Mouse (Mus musculus): ENCODE measurements around the gene Aspdh. TPM values are rescaled to one million over a fixed set of nuclear protein-coding genes. Genes with fewer than 3 reads are reported as not detected.

The Aspdh gene
- polyA plus RNA-seq, 1 experiment = not detected

- Histone ChIP-seq H3K27ac (ENCODE audit: insufficient read depth, low read depth, low read length) (no peak overlapping the region), H3K4me3 (ENCODE audit: insufficient read depth, low read depth, low read length) (no peak overlapping the region), H3K4me1 (ENCODE audit: control insufficient read depth, insufficient read depth, low read length) (peaks cover 45% of the 10 kb centered on the region)
- TF ChIP-seq POLR2A (IDR thresholded peaks at IDR 0.05; ENCODE audit: insufficient read depth, low read depth, low read length) (no peak), CTCF (IDR thresholded peaks at IDR 0.05; ENCODE audit: insufficient read depth, low read depth, low read length) (no peak)
- WGBS = 73% methylated on average over 5 of the region's 5 CpGs
Measured at GRCm38 (mm10) chr7:44435796-44436195, 29.4 kb upstream of the Aspdh start.

GRCm38 (mm10) chr7:44436267-44436666 is 28.9 kb upstream of the Aspdh start:
- WGBS = 10% methylated on average over 1 of the region's 1 CpGs
- no peak overlapping the region for H3K4me3 ChIP-seq (ENCODE audit: insufficient read depth, low read depth, low read length)
- no peak overlapping the region for H3K27ac ChIP-seq (ENCODE audit: insufficient read depth, low read depth, low read length)
- peaks cover 42% of the 10 kb centered on the region for H3K4me1 ChIP-seq (ENCODE audit: control insufficient read depth, insufficient read depth, low read length)
- TF ChIP-seq CTCF (IDR thresholded peaks at IDR 0.05; ENCODE audit: insufficient read depth, low read depth, low read length) = no peak; the same call in 1 of the 2 replicates

GRCm38 (mm10) chr7:44437188-44437587 is 28.0 kb upstream of the Aspdh start:
- 85% methylated on average over 1 of the region's 1 CpGs for WGBS
- H3K4me1 ChIP-seq (ENCODE audit: control insufficient read depth, insufficient read depth, low read length) = peaks cover 38% of the 10 kb centered on the region
- no peak for TF ChIP-seq CTCF (IDR thresholded peaks at IDR 0.05; ENCODE audit: insufficient read depth, low read depth, low read length)
- no peak for TF ChIP-seq POLR2A (IDR thresholded peaks at IDR 0.05; ENCODE audit: insufficient read depth, low read depth, low read length)
- no peak overlapping the region for H3K27ac ChIP-seq (ENCODE audit: insufficient read depth, low read depth, low read length)
- H3K4me3 ChIP-seq (ENCODE audit: insufficient read depth, low read depth, low read length) = no peak overlapping the region

GRCm38 (mm10) chr7:44437933-44438332 is 27.3 kb upstream of the Aspdh start:
- H3K27ac ChIP-seq (ENCODE audit: insufficient read depth, low read depth, low read length) = no peak overlapping the region
- peaks cover 33% of the 10 kb centered on the region for H3K4me1 ChIP-seq (ENCODE audit: control insufficient read depth, insufficient read depth, low read length)
- no peak overlapping the region for H3K4me3 ChIP-seq (ENCODE audit: insufficient read depth, low read depth, low read length)
- 64% methylated on average over 8 of the region's 8 CpGs for WGBS
- no peak for TF ChIP-seq POLR2A (IDR thresholded peaks at IDR 0.05; ENCODE audit: insufficient read depth, low read depth, low read length)
- TF ChIP-seq CTCF (IDR thresholded peaks at IDR 0.05; ENCODE audit: insufficient read depth, low read depth, low read length) = no peak

- TF ChIP-seq CTCF (IDR thresholded peaks at IDR 0.05; ENCODE audit: insufficient read depth, low read depth, low read length) = no peak
- no peak for TF ChIP-seq POLR2A (IDR thresholded peaks at IDR 0.05; ENCODE audit: insufficient read depth, low read depth, low read length)
- H3K4me1 ChIP-seq (ENCODE audit: control insufficient read depth, insufficient read depth, low read length) = peaks cover 38% of the 10 kb centered on the region
- no peak overlapping the region for H3K27ac ChIP-seq (ENCODE audit: insufficient read depth, low read depth, low read length)
- WGBS = 90% methylated on average over 2 of the region's 2 CpGs
- H3K4me3 ChIP-seq (ENCODE audit: insufficient read depth, low read depth, low read length) = no peak overlapping the region
Measured at GRCm38 (mm10) chr7:44439696-44440095, 25.5 kb upstream of the Aspdh start.

GRCm38 (mm10) chr7:44440479-44440878 is 24.7 kb upstream of the Aspdh start:
- Histone ChIP-seq H3K27ac (ENCODE audit: insufficient read depth, low read depth, low read length) (no peak overlapping the region), H3K4me1 (ENCODE audit: control insufficient read depth, insufficient read depth, low read length) (peaks cover 46% of the 10 kb centered on the region), H3K4me3 (ENCODE audit: insufficient read depth, low read depth, low read length) (no peak overlapping the region)
- 78% methylated on average over 1 of the region's 1 CpGs for WGBS
- TF ChIP-seq CTCF (IDR thresholded peaks at IDR 0.05; ENCODE audit: insufficient read depth, low read depth, low read length) = no peak
- TF ChIP-seq POLR2A (IDR thresholded peaks at IDR 0.05; ENCODE audit: insufficient read depth, low read depth, low read length) = no peak

GRCm38 (mm10) chr7:44441180-44441579 is 24.0 kb upstream of the Aspdh start:
- 0% methylated on average over 1 of the region's 1 CpGs for WGBS
- TF ChIP-seq POLR2A (IDR thresholded peaks at IDR 0.05; ENCODE audit: insufficient read depth, low read depth, low read length) (no peak), CTCF (IDR thresholded peaks at IDR 0.05; ENCODE audit: insufficient read depth, low read depth, low read length) (no peak)
- Histone ChIP-seq H3K4me1 (ENCODE audit: control insufficient read depth, insufficient read depth, low read length) (peaks cover 53% of the 10 kb centered on the region), H3K27ac (ENCODE audit: insufficient read depth, low read depth, low read length) (peak overlapping the region; percentile 99), H3K4me3 (ENCODE audit: insufficient read depth, low read depth, low read length) (peak overlapping the region; percentile 90)

- Histone ChIP-seq H3K4me3 (ENCODE audit: insufficient read depth, low read depth, low read length) (peak overlapping the region; percentile 90), H3K27ac (ENCODE audit: insufficient read depth, low read depth, low read length) (peak overlapping the region; percentile 99), H3K4me1 (ENCODE audit: control insufficient read depth, insufficient read depth, low read length) (peaks cover 54% of the 10 kb centered on the region)
- 0% methylated on average over 13 of the region's 14 CpGs for WGBS
- no peak for TF ChIP-seq CTCF (IDR thresholded peaks at IDR 0.05; ENCODE audit: insufficient read depth, low read depth, low read length)
- TF ChIP-seq POLR2A (IDR thresholded peaks at IDR 0.05; ENCODE audit: insufficient read depth, low read depth, low read length) = peak; percentile 59
Measured at GRCm38 (mm10) chr7:44441648-44442109, 23.5 kb upstream of the Aspdh start.

GRCm38 (mm10) chr7:44442407-44442821 is 22.8 kb upstream of the Aspdh start:
- Histone ChIP-seq H3K4me3 (ENCODE audit: insufficient read depth, low read depth, low read length) (peak overlapping the region; percentile 90), H3K4me1 (ENCODE audit: control insufficient read depth, insufficient read depth, low read length) (peaks cover 55% of the 10 kb centered on the region), H3K27ac (ENCODE audit: insufficient read depth, low read depth, low read length) (peak overlapping the region; percentile 99)
- no peak for TF ChIP-seq CTCF (IDR thresholded peaks at IDR 0.05; ENCODE audit: insufficient read depth, low read depth, low read length)
- no peak for TF ChIP-seq POLR2A (IDR thresholded peaks at IDR 0.05; ENCODE audit: insufficient read depth, low read depth, low read length)
- 0% methylated on average over 14 of the region's 14 CpGs for WGBS

All from olfactory bulb, adult 2 months (tissue).